Mouse (Mus musculus): Measurements from ENCODE around the gene Iffo2. TPM values are rescaled to one million over a fixed set of nuclear protein-coding genes. Genes with fewer than 3 reads are reported as not detected.
A peak's percentile ranks its signal among the peaks of the same experiment; 100 is the strongest.

Gene Iffo2
- total and polyA plus RNA-seq, 2 experiments from 2014 or later: 5.8 to 18.1 TPM

DNA sequence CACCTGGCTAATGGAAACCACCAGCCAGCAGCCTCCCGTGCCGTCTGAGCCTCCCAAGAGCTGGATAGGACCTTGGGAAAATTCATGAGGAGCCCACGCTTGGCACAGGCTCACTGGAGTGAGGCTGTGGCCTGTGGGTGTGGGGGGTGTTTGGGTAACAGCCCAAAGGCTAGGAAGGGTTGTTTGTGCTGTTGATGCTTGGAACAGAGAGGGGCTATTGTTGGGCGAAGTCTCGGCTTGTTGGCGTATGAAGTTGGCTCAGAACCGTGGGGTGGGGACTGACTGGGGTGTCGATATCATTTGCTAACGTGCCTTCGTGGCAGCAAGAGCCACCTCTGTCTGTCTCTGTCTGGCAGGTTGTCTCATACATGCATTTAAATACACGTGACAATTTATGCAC is 24.9 kb downstream of the Iffo2 start:
- Histone ChIP-seq H3K9me3 (ENCODE audit: low read length) (no peaks in the 10 kb centered on the region), H3K27me3 (ENCODE audit: insufficient read depth, low read length) (no peaks in the 10 kb centered on the region), H3K4me3 (ENCODE audit: low read depth, low read length) (no peak overlapping the region), H3K4me2 (ENCODE audit: low read depth, low read length, poor library complexity, severe bottlenecking) (no peak overlapping the region), H3K4me1 (ENCODE audit: insufficient read depth, low read length) (no peaks in the 10 kb centered on the region), H3K36me3 (ENCODE audit: insufficient read depth, low read length) (no peaks in the 10 kb centered on the region), H3K9ac (replicated peaks; ENCODE audit: low read length, poor library complexity, severe bottlenecking) (no peak overlapping the region), H3K27ac (ENCODE audit: low read depth, low read length) (no peak overlapping the region)
- DNase-seq (ENCODE audit: low spot score): no peak
- ATAC-seq (ENCODE audit: low FRiP score): no peak
- 89% methylated on average over 11 of the region's 11 CpGs for WGBS
- TF ChIP-seq CTCF (IDR thresholded peaks at IDR 0.05): no peak

DNA sequence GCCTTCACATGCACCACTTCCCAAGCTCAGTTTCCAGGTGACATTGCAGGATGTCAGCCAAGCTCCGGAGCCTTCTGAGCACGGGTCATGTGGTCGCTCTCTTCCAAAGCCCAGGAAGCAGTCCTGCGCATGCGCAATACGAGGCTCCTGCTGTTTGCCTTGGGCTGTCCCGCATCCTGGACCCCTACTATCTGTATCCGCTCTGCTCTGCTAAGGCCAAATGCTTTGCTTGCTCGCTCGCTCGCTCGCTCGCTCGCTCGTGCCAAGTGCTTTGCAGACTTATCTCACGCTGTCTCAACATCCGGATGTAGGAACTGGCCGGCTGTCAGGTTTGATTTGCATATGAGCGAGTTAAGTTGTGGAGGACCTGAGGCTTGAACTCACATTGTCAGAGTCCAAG is 25.6 kb downstream of the Iffo2 start:
- Histone ChIP-seq H3K4me1 (ENCODE audit: insufficient read depth, low read length) (no peaks in the 10 kb centered on the region), H3K27me3 (ENCODE audit: insufficient read depth, low read length) (no peaks in the 10 kb centered on the region), H3K9me3 (ENCODE audit: low read length) (no peaks in the 10 kb centered on the region), H3K27ac (ENCODE audit: low read depth, low read length) (no peak overlapping the region), H3K36me3 (ENCODE audit: insufficient read depth, low read length) (no peaks in the 10 kb centered on the region), H3K9ac (replicated peaks; ENCODE audit: low read length, poor library complexity, severe bottlenecking) (no peak overlapping the region), H3K4me2 (ENCODE audit: low read depth, low read length, poor library complexity, severe bottlenecking) (no peak overlapping the region), H3K4me3 (ENCODE audit: low read depth, low read length) (no peak overlapping the region)
- ATAC-seq (ENCODE audit: low FRiP score) (no peak), DNase-seq (ENCODE audit: low spot score) (peak; percentile 28)
- no peak for TF ChIP-seq CTCF (IDR thresholded peaks at IDR 0.05)
- 75% methylated on average over 19 of the region's 19 CpGs for WGBS

DNA sequence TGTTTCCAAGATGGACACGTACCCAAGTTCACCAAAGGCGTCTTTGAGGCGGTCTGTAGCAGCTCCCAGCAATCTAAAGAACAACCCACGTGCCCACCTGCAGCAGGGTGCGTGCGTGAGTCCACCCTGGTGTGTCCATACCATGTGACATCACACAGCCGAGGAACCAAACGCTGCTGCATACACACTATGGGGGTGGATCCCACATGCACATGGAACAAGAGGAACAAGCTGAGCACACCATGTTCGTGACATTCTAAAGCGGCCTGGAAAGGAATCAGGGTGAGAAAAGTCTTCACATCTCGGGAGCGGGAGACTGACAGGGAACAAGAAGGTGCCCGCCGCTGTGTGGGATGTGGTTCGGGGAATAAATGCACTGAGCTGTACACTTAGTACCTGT is 38.0 kb downstream of the Iffo2 start:
- Histone ChIP-seq H3K27me3 (ENCODE audit: insufficient read depth, low read length) (no peaks in the 10 kb centered on the region), H3K36me3 (ENCODE audit: insufficient read depth, low read length) (no peaks in the 10 kb centered on the region), H3K27ac (ENCODE audit: low read depth, low read length) (no peak overlapping the region), H3K4me2 (ENCODE audit: low read depth, low read length, poor library complexity, severe bottlenecking) (no peak overlapping the region), H3K4me3 (ENCODE audit: low read depth, low read length) (no peak overlapping the region), H3K4me1 (ENCODE audit: insufficient read depth, low read length) (no peaks in the 10 kb centered on the region), H3K9ac (replicated peaks; ENCODE audit: low read length, poor library complexity, severe bottlenecking) (no peak overlapping the region), H3K9me3 (ENCODE audit: low read length) (no peaks in the 10 kb centered on the region)
- no peak for TF ChIP-seq CTCF (IDR thresholded peaks at IDR 0.05)
- ATAC-seq (ENCODE audit: low FRiP score) (no peak), DNase-seq (ENCODE audit: low spot score) (no peak)
- 84% methylated on average over 15 of the region's 15 CpGs for WGBS

DNA sequence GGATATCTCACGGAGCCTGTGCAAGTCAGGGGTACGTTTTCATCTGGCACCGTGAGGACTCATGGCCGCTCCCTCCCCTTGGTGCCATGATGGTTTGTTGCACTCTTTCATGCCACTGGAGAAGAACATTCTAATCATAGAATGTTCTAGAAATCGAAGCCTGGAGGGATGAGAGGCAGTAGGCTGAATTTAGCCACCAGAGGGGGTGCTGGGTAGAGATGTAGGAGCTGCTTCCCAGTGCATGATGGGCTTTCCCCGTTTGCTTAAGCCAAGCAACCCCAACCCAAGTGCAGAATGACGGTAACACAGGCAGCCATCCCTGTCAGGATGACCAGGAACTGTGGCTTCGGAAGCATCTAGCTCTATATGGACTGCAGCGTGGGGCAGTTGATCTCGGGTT is 40.4 kb downstream of the Iffo2 start:
- Histone ChIP-seq H3K27me3 (ENCODE audit: insufficient read depth, low read length) (no peaks in the 10 kb centered on the region), H3K9me3 (ENCODE audit: low read length) (no peaks in the 10 kb centered on the region), H3K4me2 (ENCODE audit: low read depth, low read length, poor library complexity, severe bottlenecking) (no peak overlapping the region), H3K27ac (ENCODE audit: low read depth, low read length) (no peak overlapping the region), H3K4me3 (ENCODE audit: low read depth, low read length) (no peak overlapping the region), H3K36me3 (ENCODE audit: insufficient read depth, low read length) (no peaks in the 10 kb centered on the region), H3K9ac (replicated peaks; ENCODE audit: low read length, poor library complexity, severe bottlenecking) (no peak overlapping the region), H3K4me1 (ENCODE audit: insufficient read depth, low read length) (0 out of 2 replicates have a peak, but pooled peaks cover 3% of the 10 kb centered on the region)
- DNase-seq (ENCODE audit: low spot score): no peak
- no peak for ATAC-seq (ENCODE audit: low FRiP score)
- peak; percentile 49 for TF ChIP-seq CTCF (IDR thresholded peaks at IDR 0.05)
- WGBS: 79% methylated on average over 10 of the region's 10 CpGs

DNA sequence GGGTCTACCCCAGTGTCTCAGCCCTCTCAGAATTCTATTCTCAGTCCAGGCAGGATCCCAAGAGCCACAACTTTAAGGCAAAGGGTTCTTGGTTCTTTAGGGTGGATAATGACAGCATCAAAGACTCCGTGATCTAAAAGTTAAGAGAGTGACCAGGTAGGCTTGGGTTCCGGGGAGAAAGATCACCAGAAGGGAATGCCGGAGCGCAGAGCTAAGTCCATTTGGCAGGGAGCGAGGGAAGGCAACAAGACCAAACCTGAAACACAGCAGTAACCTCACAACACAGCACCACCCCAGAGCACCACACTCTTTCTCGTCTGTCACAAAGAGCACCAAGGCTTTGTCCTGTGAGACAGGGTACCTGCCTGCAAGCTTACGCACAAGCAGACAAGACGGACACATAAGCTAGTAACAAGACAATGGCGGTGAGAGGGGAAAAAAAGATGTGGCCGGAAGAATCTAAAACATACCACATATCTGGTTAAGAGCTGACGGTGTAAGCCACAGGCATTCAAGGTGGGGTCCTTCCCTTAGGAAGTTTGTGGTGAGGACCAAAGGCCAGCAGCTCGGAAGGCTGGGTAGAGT is 42.7 kb downstream of the Iffo2 start:
- Histone ChIP-seq H3K36me3 (ENCODE audit: insufficient read depth, low read length) (no peaks in the 10 kb centered on the region), H3K27me3 (ENCODE audit: insufficient read depth, low read length) (no peaks in the 10 kb centered on the region), H3K27ac (ENCODE audit: low read depth, low read length) (peak overlapping the region; percentile 91; the same call in 1 of the 2 replicates), H3K4me1 (ENCODE audit: insufficient read depth, low read length) (peaks cover 17% of the 10 kb centered on the region; the same call in 1 of the 2 replicates), H3K4me3 (ENCODE audit: low read depth, low read length) (no peak overlapping the region), H3K9me3 (ENCODE audit: low read length) (no peaks in the 10 kb centered on the region), H3K4me2 (ENCODE audit: low read depth, low read length, poor library complexity, severe bottlenecking) (no peak overlapping the region), H3K9ac (replicated peaks; ENCODE audit: low read length, poor library complexity, severe bottlenecking) (0 out of 2 replicates have a peak overlapping the region, but pooled peaks have one; percentile 54)
- DNase-seq (ENCODE audit: low spot score) (no peak), ATAC-seq (ENCODE audit: low FRiP score) (no peak)
- TF ChIP-seq CTCF (IDR thresholded peaks at IDR 0.05): no peak
- 89% methylated on average over 12 of the region's 12 CpGs for WGBS

DNA sequence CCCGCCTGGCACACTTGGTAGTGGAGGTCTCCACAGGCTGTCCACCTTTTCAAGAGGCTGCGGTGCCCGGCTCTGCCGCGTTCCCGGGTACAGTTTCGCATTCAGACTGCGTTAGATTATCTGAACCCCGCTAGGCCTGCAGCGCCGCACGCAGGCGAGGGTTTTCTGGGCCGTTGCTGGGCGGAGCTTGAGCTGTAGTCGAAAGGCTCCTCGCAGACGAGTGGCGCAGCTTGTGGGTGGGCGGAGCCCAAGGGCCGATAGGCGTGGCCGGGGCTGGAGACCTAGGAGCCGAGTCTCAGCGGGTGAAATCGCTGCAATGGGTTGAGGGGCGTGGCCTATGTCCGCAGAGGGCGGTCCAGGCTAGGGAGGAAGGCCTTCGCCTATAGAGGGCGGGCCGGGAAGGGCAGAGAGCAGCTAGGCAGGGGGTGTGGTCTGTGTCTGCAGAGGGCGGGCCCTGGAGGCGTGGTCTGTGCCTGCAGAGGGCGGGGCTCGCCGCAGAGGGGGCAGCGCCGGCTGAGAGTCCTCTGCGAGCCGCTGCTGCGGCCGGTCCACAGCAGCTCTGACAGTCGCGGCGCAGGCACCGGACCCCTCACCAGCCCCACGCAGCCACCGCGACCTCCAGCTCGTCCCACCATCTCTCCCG is 43.9 kb downstream of the Iffo2 start:
- TF ChIP-seq CTCF (IDR thresholded peaks at IDR 0.05): peak; percentile 76
- WGBS: under 1% methylated on average over 47 of the region's 52 CpGs
- peak; percentile 99 for DNase-seq (ENCODE audit: low spot score)
- Histone ChIP-seq H3K9ac (replicated peaks; ENCODE audit: low read length, poor library complexity, severe bottlenecking) (peak overlapping the region; percentile 96), H3K9me3 (ENCODE audit: low read length) (no peaks in the 10 kb centered on the region), H3K4me2 (ENCODE audit: low read depth, low read length, poor library complexity, severe bottlenecking) (peak overlapping the region; percentile 91), H3K4me1 (ENCODE audit: insufficient read depth, low read length) (peaks cover 25% of the 10 kb centered on the region; the same call in 1 of the 2 replicates), H3K4me3 (ENCODE audit: low read depth, low read length) (peak overlapping the region; percentile 95), H3K36me3 (ENCODE audit: insufficient read depth, low read length) (no peaks in the 10 kb centered on the region), H3K27me3 (ENCODE audit: insufficient read depth, low read length) (no peaks in the 10 kb centered on the region), H3K27ac (ENCODE audit: low read depth, low read length) (peak overlapping the region; percentile 91)
- peak; percentile 95 for ATAC-seq (ENCODE audit: low FRiP score)

All from midbrain, postnatal 0 days (tissue).